Mouse (Mus musculus): Measurements from ENCODE around the gene Gkn1.

- TF ChIP-seq CTCF (IDR thresholded peaks at IDR 0.05) (peak; percentile 72), EP300 (IDR thresholded peaks at IDR 0.05; ENCODE audit: insufficient read depth, low read depth, low read length) (no peak), POLR2A (IDR thresholded peaks at IDR 0.05; ENCODE audit: insufficient read depth, low read depth, low read length) (no peak)
These were observed 27.4 kb downstream of the Gkn1 start for GRCm38 (mm10) chr6:87323381-87323780.

Measured in heart, adult 2 months (tissue).